Mouse (Mus musculus) B cell, adult 2 months (primary cell): ENCODE data around the gene Acss1.

ENCODE experiments used
- DNase-seq, 2 experiments: peaks; one replicate each; pipeline ENCODE4 v3.0.0; 2022

Acss1 gene

GRCm38 (mm10) chr2:150637702-150638369 is 30.5 kb downstream of the Acss1 start:
- DNase-seq, result no peak

DNA sequence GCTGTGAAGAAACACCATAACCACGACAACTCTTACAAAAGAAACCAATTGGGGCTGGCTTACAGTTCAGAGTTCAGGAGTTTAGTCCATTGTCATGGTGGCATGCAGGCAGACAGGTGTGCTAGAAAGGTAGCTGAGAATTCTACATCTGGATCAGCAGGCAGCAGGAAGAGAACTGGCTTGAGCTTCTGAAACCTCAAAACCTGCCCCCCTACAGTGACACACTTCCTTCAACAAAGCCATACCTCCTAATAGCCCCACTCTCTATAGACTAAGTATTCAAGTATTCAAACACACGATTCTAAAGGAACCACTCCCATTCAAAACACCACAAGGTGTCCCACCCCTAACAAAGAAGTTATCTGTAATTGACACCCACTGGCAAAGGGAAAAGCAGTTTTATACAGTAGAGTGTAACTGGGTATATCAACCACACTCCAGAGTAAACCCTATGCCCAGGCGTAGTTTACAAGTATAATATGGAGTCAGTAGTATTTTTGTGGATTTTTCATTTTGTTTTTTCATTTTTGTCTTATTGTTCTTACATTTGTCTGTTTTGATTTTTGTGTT is 32.3 kb downstream of the Acss1 start:
- DNase-seq, result no peak

- DNase-seq, result no peak
These were observed 39.0 kb downstream of the Acss1 start for GRCm38 (mm10) chr2:150629255-150629654.

DNA sequence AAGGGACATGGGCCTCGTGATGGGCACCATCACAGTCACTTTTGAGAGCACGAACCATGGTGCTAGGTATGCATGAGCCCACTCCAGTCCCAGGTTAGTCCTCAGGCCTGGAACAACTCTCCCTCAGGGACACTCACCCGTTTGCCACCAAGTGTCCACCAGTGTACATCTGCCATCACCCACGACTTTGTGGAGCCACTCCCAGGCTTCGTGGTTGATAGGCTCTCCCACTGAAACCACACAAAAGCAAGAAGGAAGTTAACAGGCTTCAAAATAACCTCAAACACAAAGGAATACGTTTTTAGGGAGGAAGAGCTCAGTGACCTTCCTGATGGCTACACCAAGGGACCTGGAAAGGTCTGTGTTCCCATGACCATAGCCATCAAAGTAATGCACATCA is 41.2 kb downstream of the Acss1 start:
- DNase-seq, result no peak

DNA sequence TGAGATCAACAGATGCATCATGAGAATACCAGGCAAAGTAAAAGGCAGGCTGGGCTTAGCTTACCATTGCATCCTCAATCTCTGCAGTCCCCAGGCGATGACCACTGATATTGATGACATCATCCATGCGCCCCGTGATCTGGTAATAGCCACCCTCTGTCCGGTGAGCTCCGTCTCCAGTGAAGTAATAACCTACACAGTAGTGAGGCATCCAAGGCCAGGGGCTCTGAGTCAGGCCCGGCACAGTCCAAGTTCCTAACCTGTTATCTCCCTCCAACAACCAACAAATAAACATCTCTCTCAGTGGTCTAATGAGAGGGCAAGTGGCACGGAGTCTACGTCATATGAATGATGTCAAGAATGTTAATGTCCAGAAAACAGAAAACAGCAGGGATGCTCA is 43.4 kb downstream of the Acss1 start:
- DNase-seq, result no peak

DNA sequence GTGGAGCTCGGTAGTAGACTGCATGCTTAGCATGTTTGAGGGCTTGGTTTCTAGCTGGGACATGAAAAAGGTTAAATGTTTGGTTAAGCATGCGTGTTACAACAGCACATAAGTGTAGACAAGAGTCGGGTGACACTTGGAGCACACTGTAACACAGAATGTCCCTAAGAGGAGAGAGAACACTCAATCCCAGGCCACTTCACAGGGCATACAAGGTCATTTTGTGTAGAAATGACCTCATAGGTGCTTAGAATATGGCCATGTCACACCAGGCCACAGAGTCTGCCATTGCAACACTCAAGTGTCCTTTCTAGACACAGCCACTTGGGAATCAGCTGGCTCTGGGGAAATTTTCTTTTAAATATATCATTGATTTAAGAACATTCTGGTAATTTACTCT is 44.3 kb downstream of the Acss1 start:
- no peak for DNase-seq

DNA sequence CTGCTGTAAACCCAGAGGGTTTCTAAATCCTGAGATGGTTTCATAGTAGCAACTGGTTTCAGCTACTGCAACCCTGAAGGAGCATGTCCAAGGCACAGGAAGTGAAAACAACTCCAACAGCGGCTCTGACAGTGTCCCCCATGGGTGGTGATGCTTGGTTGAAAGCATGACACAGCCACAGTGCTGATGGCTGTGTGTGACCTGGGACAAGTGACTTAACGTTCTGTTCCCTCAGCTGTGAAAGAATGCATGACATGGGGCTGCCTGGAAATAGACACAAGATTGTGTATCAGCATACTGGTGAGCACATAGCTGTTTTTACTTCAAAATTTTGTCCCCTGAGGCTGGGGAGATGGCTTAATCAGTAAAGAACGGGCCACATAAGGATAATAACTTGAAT is 46.6 kb downstream of the Acss1 start:
- DNase-seq, result no peak

GRCm38 (mm10) chr2:150610097-150610496 is 58.2 kb downstream of the Acss1 start:
- DNase-seq, result no peak

DNA sequence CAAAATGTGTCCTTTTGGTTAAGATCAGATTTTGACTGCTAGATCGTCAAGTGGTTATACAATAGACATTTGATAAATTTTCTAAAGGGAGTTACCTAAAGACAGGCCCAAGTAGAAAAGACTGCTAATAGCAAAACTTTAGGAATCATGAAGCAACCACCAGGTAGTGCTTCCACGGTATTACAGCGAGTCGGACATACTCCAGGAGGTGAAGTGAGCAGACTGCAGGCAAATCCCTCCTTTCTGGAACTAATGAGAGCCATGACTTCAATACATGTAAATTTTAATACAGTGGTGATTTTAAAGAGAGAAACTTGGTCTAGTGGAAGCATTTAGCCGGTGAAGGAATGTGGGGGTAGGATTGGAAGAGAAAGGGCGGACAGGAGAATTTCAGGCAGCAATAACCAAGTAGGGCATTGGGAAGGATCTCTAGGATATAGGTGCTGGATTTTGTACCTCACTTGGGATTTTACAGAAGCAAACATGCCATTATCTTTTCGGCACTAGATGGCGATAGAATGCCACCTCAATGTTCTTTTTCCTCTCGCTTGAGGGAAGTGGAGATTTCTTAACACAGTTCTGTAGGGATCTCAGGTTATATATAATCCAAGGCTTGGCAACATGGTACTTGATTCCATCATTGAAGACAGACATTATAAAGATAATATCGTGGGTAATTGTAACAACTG is 59.3 kb downstream of the Acss1 start:
- peak; percentile 70 to 74 for DNase-seq

GRCm38 (mm10) chr2:150608087-150608799 is 60.1 kb downstream of the Acss1 start, which contains the start of gene Apmap:
Gene Apmap (minus strand): TSS chr2:150608567.
- DNase-seq, result peak; percentile 97 to 98

GRCm38 (mm10) chr2:150607086-150607485 is 61.2 kb downstream of the Acss1 start:
- no peak for DNase-seq

- no peak for DNase-seq
These were observed 63.5 kb downstream of the Acss1 start for GRCm38 (mm10) chr2:150604802-150605201.

DNA sequence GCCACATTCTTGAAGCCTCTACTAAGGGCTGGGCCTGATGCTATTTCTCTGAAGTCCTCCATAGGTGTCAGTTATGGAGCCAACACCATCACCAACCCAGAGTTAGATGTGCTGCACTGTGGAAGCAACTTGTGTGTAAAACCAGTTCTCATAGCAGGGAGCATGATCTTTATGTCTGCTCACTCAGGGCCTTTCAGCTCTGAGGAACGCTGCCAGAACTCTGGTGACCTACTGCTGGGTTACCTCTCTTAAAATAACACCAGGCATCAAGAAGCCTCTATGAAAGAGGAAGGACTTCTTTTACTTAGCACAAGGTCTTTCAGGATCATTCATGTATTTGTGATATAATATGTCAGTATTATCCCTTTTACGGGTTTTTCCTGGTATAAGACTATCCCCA is 66.1 kb downstream of the Acss1 start:
- DNase-seq, result no peak

GRCm38 (mm10) chr2:150600263-150600662 is 68.0 kb downstream of the Acss1 start:
- no peak for DNase-seq

GRCm38 (mm10) chr2:150595411-150596190 is 72.7 kb downstream of the Acss1 start:
- no peak for DNase-seq

GRCm38 (mm10) chr2:150589076-150589475 is 79.2 kb downstream of the Acss1 start:
- no peak for DNase-seq

DNA sequence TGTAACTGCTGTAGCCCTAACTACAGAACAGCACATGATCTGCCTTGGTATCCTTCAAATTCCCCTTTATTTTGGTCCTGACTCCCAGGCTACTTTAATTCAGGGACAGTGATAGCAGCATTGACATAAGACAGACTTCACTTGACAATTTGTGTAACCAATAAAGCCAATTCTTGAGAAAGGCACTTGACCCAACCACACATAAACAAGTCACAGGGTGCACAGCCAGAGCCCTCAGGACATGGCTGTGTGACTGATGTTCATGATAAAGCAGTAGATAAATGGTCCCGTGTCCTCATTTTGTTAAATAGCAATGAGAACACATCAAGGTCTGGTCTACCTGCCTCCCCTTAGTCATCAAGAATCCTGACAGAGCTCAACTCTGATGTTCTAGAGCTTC is 88.7 kb downstream of the Acss1 start:
- DNase-seq, result no peak

DNA sequence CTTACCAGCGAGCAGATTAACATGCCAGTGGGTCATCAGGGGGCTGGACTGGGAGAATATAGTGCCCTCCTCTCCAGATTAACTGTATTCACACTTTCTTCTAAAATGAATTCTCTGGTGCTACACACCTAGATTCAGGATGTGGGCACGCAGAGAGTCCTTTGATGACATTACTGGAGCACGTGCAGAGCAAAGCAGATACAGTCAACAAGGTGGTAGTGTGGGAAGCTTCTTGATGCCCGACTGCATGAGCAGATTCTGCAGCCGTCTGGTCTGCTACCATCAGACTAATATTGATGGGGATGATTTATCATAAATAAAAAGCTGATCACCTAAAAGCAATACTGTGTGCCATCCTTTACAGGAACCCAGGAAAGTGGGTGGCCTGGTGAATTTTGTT is 89.7 kb downstream of the Acss1 start:
- DNase-seq, result no peak

DNA sequence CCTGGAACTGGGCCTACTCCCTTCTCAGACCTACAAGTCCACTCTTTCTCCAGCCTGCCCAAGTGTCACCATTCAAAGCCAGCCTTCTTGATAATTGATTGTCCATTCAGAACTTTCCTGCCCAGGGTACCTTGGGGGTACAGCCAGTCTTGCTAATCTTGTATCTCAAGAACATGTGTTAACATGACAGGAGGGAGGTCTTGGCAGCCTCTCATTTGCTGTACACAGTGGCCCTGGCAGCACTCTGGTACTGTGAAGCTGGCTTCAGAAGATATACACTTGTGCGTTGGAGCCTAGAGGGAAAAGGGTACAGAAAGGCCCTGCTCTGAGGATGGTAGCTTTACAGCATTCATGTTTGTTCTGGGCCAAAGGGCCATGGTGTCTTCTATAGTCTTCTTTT is 92.0 kb downstream of the Acss1 start:
- no peak for DNase-seq

- no peak for DNase-seq
These were observed 95.8 kb downstream of the Acss1 start for GRCm38 (mm10) chr2:150572463-150572862.

- no peak for DNase-seq
These were observed 97.5 kb downstream of the Acss1 start for GRCm38 (mm10) chr2:150570761-150571160.

- no peak for DNase-seq
These were observed 98.3 kb downstream of the Acss1 start, which contains the start of gene Cst7 for GRCm38 (mm10) chr2:150569847-150570590. Gene Cst7 (plus strand): TSS chr2:150570415.
